Mouse (Mus musculus) embryonic facial prominence, embryonic 12.5 days (tissue): ENCODE results near the gene Rp9. TPM values are rescaled to one million over a fixed set of nuclear protein-coding genes. Genes with fewer than 3 reads are reported as not detected.

Experiments
- ATAC-seq: fragments of 200-750 bp; cut with Nextera tagmentation; 2 replicates; pipeline ENCODE4 v1.8.0; 2017; ENCODE audit not compliant: insufficient number of reproducible peaks, insufficient read depth, low FRiP score, low TSS enrichment
- H3K27ac ChIP-seq: fragments of 300-500 bp; sonication (generic); 2 replicates; pipeline ENCODE4 v1.5.1; 2016; ENCODE audit warnings: mild to moderate bottlenecking
- H3K27me3 ChIP-seq: fragments of 300-500 bp; sonication (generic); 2 replicates; pipeline ENCODE4 v1.6.1; 2016; ENCODE audit warnings: mild to moderate bottlenecking, moderate library complexity
- H3K36me3 ChIP-seq: fragments of 300-500 bp; sonication (generic); 2 replicates; pipeline ENCODE4 v1.6.1; 2016; ENCODE audit warnings: mild to moderate bottlenecking
- H3K4me1 ChIP-seq: fragments of 300-500 bp; sonication (generic); 2 replicates; pipeline ENCODE4 v1.6.1; 2016
- H3K4me2 ChIP-seq: fragments of 300-500 bp; sonication (generic); replicated peaks from 2 replicates; pipeline ENCODE4 v1.6.1; 2016; ENCODE audit warnings: mild to moderate bottlenecking, moderate library complexity
- H3K4me3 ChIP-seq: fragments of 300-500 bp; sonication (generic); 2 replicates; pipeline ENCODE4 v1.5.1; 2016; ENCODE audit warnings: mild to moderate bottlenecking
- H3K9ac ChIP-seq: fragments of 300-500 bp; sonication (generic); 2 replicates; pipeline ENCODE4 v1.6.1; 2016; ENCODE audit warnings: mild to moderate bottlenecking, moderate library complexity
- H3K9me3 ChIP-seq: fragments of 300-500 bp; sonication (generic); 2 replicates; pipeline ENCODE4 v1.6.1; 2016; ENCODE audit warnings: mild to moderate bottlenecking, moderate library complexity
- WGBS: fragments of 180-500 bp; shearing (Covaris S2); methylation state at CpG from one replicate; pipeline ENCODE4 v1.1.7; 2016; 5-methylcytosine and 5-hydroxymethylcytosine counted together
- polyA plus RNA-seq: library from polyadenylated mRNA; unstranded; fragments of >200 nt; fragmentation: Nextera tagmentation; extraction: Ambion mirVana; gene quantifications from 2 replicates; pipeline ENCODE4 v1.2.1, GENCODE M21; 2016

Rp9 gene
- 72.5 and 73.1 TPM in 2 replicates for polyA plus RNA-seq

DNA sequence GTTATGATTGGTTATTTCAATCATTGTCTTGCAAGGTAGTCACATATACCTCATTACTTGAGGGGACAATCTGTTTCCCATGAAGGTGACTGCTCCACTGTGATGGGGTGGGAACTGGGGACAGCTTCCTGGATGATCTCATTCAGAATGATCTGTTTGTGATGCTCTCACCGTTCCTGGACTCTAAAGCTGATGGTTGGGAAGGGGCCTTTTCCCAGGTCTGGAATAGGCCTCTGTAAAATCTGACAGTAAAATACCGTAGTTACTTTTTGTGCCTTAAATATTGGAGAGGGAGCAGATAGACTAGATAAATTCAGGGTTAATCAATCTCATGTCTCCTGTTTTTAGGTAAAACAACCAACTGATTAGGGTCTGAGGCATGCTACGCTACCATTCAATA lies at the start of gene Rp9:
TSS of gene Rp9 (minus strand) at position 101 of the 400 bp plus-strand sequence.
- H3K27me3 ChIP-seq: no peaks in the 10 kb centered on the region
- H3K36me3 ChIP-seq: peaks cover 6% of the 10 kb centered on the region
- H3K4me2 ChIP-seq: peak within 1 kb of the TSS; percentile 76
- H3K9ac ChIP-seq: 0 out of 2 replicates have a peak within 1 kb of the TSS, but pooled peaks have one; percentile 85
- H3K4me3 ChIP-seq: peak within 1 kb of the TSS; percentile 78
- no peak for ATAC-seq
- no peaks in the 10 kb centered on the region for H3K9me3 ChIP-seq
- WGBS: 90% methylated on average over 3 of the region's 3 CpGs
- no peaks in the 10 kb centered on the region for H3K4me1 ChIP-seq
- H3K27ac ChIP-seq: no peak within 1 kb of the TSS

GRCm38 (mm10) chr9:22518394-22519041 lies 49.0 kb upstream of the Rp9 start:
- Histone ChIP-seq H3K4me3 (no peak overlapping the region), H3K9ac (no peak overlapping the region), H3K27me3 (no peaks in the 10 kb centered on the region), H3K27ac (no peak overlapping the region), H3K9me3 (peaks cover 4% of the 10 kb centered on the region; the same call in 1 of the 2 replicates), H3K36me3 (no peaks in the 10 kb centered on the region), H3K4me1 (no peaks in the 10 kb centered on the region), H3K4me2 (no peak overlapping the region)
- WGBS: 97% methylated on average over 3 of the region's 3 CpGs
- no peak for ATAC-seq

DNA sequence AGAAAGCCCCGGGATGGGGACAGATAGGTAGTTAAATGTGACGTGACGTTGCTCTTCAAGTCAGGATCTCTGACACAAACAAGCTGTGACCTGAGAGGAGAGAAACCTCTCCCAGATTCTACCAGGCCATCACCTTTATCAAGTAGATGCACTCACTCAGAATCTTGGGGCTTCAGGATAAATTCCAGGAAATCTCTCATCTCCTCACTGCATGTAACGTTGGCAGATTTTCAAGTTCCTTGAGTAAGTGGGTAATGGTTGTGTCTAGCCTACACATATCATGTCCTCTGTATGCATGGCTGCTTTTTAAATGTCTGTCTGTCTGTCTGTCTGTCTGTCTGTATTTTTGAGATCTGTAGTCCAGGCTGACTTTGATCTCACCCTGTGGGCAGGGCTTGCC lies 45.5 kb upstream of the Rp9 start:
- H3K4me1 ChIP-seq: no peaks in the 10 kb centered on the region
- no peaks in the 10 kb centered on the region for H3K9me3 ChIP-seq
- H3K4me2 ChIP-seq: no peak overlapping the region
- no peak overlapping the region for H3K4me3 ChIP-seq
- H3K27ac ChIP-seq: no peak overlapping the region
- no peaks in the 10 kb centered on the region for H3K27me3 ChIP-seq
- ATAC-seq: no peak
- WGBS: 85% methylated on average over 4 of the region's 4 CpGs
- H3K9ac ChIP-seq: no peak overlapping the region
- no peaks in the 10 kb centered on the region for H3K36me3 ChIP-seq

- no peak overlapping the region for H3K4me3 ChIP-seq
- 24% methylated on average over 2 of the region's 2 CpGs for WGBS
- no peak for ATAC-seq
- H3K4me2 ChIP-seq: no peak overlapping the region
- H3K4me1 ChIP-seq: peaks cover 5% of the 10 kb centered on the region; the same call in 1 of the 2 replicates
- no peaks in the 10 kb centered on the region for H3K27me3 ChIP-seq
- no peak overlapping the region for H3K9ac ChIP-seq
- H3K27ac ChIP-seq: no peak overlapping the region
- 0 out of 2 replicates have a peak, but pooled peaks cover under 1% of the 10 kb centered on the region for H3K36me3 ChIP-seq
- H3K9me3 ChIP-seq: no peaks in the 10 kb centered on the region
Observed at GRCm38 (mm10) chr9:22505574-22505973, 36.0 kb upstream of the Rp9 start.

GRCm38 (mm10) chr9:22503581-22503980 lies 34.0 kb upstream of the Rp9 start:
- no peak for ATAC-seq
- Histone ChIP-seq H3K4me1 (peaks cover 5% of the 10 kb centered on the region; the same call in 1 of the 2 replicates), H3K4me3 (no peak overlapping the region), H3K9ac (no peak overlapping the region), H3K9me3 (no peaks in the 10 kb centered on the region), H3K36me3 (0 out of 2 replicates have a peak, but pooled peaks cover 2% of the 10 kb centered on the region), H3K27me3 (no peaks in the 10 kb centered on the region), H3K4me2 (no peak overlapping the region), H3K27ac (no peak overlapping the region)
- 62% methylated on average over 5 of the region's 5 CpGs for WGBS

- no peaks in the 10 kb centered on the region for H3K27me3 ChIP-seq
- ATAC-seq: no peak
- no peak overlapping the region for H3K4me2 ChIP-seq
- H3K27ac ChIP-seq: no peak overlapping the region
- H3K9ac ChIP-seq: no peak overlapping the region
- H3K4me3 ChIP-seq: no peak overlapping the region
- H3K36me3 ChIP-seq: 0 out of 2 replicates have a peak, but pooled peaks cover 2% of the 10 kb centered on the region
- 83% methylated on average over 2 of the region's 2 CpGs for WGBS
- peaks cover 5% of the 10 kb centered on the region; the same call in 1 of the 2 replicates for H3K4me1 ChIP-seq
- H3K9me3 ChIP-seq: no peaks in the 10 kb centered on the region
Observed at GRCm38 (mm10) chr9:22502972-22503371, 33.4 kb upstream of the Rp9 start.

DNA sequence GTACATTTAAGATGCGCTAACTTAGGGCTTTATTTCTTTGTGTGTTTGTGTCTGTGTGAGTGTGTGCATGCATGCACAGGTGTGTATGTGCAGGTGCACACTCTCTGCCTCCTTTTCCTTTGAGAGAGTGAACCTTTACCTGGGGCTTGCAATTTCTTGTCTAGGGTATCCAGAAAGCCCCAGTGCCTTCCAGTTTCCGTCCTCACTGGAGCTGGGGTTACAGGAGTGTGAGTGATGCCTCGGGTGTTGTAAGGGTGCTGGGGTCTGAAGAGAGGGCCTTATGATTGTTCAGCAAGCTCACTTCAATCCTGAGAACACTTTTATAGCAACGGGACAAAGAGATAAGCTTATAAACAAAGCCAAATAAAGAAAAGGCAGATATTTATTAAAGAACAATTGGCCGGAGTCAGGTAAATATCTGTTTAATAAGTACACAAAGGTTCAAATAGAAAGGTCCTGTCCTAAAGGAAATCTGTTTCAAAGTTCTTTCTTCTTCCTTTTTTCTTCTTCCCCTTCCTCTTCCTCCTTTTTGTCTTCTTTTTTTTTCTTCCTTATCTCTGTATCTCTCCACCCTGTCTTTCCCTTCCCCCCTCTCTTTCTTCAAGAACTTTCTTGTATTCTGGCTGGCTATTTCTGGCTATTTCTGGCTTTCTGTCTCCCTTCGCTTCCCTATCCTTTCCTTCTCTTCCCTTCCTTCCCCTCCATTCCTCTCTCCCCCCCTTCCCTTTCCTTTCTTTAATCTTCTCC lies 27.7 kb upstream of the Rp9 start:
- no peak for ATAC-seq
- Histone ChIP-seq H3K27me3 (no peaks in the 10 kb centered on the region), H3K4me3 (no peak overlapping the region), H3K9me3 (no peaks in the 10 kb centered on the region), H3K27ac (no peak overlapping the region), H3K9ac (no peak overlapping the region), H3K4me2 (no peak overlapping the region), H3K4me1 (no peaks in the 10 kb centered on the region), H3K36me3 (0 out of 2 replicates have a peak, but pooled peaks cover 2% of the 10 kb centered on the region)
- 86% methylated on average over 6 of the region's 6 CpGs for WGBS

DNA sequence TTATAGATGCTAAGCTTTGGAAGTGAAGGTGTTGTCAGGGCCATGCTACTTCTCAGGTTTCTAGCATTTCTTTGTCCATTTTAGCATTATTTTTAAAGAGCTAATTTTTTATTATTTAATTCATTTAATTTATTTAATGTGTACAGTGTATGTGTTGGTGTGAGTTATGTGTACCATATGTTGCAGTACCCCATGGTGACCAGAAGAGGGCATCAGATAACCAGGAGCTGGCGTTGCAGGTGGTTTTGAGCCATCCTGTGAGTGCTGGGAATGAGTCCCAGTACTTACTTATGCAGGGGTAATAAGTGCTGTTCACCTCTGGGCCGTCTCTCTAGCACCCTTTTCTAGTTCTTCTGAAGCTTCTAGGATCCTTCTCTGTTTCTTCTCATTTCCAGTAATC lies 25.6 kb upstream of the Rp9 start:
- Histone ChIP-seq H3K27ac (no peak overlapping the region), H3K4me3 (no peak overlapping the region), H3K4me2 (no peak overlapping the region), H3K9ac (no peak overlapping the region), H3K4me1 (no peaks in the 10 kb centered on the region), H3K27me3 (no peaks in the 10 kb centered on the region), H3K36me3 (no peaks in the 10 kb centered on the region), H3K9me3 (no peaks in the 10 kb centered on the region)
- no peak for ATAC-seq
- WGBS: 84% methylated on average over 2 of the region's 2 CpGs

GRCm38 (mm10) chr9:22494203-22494807 lies 24.8 kb upstream of the Rp9 start:
- no peak overlapping the region for H3K4me2 ChIP-seq
- no peak for ATAC-seq
- H3K9ac ChIP-seq: no peak overlapping the region
- no peaks in the 10 kb centered on the region for H3K27me3 ChIP-seq
- no peaks in the 10 kb centered on the region for H3K36me3 ChIP-seq
- no peaks in the 10 kb centered on the region for H3K4me1 ChIP-seq
- no peaks in the 10 kb centered on the region for H3K9me3 ChIP-seq
- H3K27ac ChIP-seq: no peak overlapping the region
- 82% methylated on average over 9 of the region's 9 CpGs for WGBS
- no peak overlapping the region for H3K4me3 ChIP-seq

- Histone ChIP-seq H3K4me3 (no peak overlapping the region), H3K27ac (no peak overlapping the region), H3K4me2 (no peak overlapping the region), H3K27me3 (no peaks in the 10 kb centered on the region), H3K9me3 (no peaks in the 10 kb centered on the region), H3K4me1 (no peaks in the 10 kb centered on the region; the same call in 1 of the 2 replicates), H3K36me3 (no peaks in the 10 kb centered on the region), H3K9ac (no peak overlapping the region)
- no peak for ATAC-seq
- WGBS: 48% methylated on average over 9 of the region's 9 CpGs
Observed at GRCm38 (mm10) chr9:22488963-22489362, 19.4 kb upstream of the Rp9 start.

DNA sequence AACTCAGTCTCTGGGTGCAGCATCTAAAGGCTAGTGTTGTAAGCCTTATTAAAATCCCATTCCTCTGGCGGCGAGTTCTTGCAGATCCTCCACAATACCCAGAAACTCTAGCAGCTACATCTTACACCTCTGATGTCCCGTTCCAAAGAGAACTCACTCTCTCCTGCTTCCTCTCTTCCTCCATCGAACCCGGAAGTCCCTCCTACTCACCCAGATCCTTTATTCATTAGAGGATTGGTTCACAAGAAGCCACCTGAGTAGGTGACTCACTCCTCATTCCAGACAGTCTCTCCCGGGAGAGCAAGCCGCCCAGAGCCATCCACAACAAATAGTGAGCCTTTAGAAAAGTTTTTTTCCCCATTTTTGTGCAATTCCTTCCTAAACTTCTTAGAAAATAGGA lies 16.7 kb upstream of the Rp9 start:
- Histone ChIP-seq H3K9me3 (no peaks in the 10 kb centered on the region), H3K27me3 (no peaks in the 10 kb centered on the region), H3K4me1 (no peaks in the 10 kb centered on the region; the same call in 1 of the 2 replicates), H3K27ac (no peak overlapping the region), H3K4me3 (no peak overlapping the region), H3K4me2 (no peak overlapping the region), H3K36me3 (no peaks in the 10 kb centered on the region), H3K9ac (no peak overlapping the region)
- ATAC-seq: no peak
- WGBS: 88% methylated on average over 7 of the region's 7 CpGs
